In the genomic region with DNA sequence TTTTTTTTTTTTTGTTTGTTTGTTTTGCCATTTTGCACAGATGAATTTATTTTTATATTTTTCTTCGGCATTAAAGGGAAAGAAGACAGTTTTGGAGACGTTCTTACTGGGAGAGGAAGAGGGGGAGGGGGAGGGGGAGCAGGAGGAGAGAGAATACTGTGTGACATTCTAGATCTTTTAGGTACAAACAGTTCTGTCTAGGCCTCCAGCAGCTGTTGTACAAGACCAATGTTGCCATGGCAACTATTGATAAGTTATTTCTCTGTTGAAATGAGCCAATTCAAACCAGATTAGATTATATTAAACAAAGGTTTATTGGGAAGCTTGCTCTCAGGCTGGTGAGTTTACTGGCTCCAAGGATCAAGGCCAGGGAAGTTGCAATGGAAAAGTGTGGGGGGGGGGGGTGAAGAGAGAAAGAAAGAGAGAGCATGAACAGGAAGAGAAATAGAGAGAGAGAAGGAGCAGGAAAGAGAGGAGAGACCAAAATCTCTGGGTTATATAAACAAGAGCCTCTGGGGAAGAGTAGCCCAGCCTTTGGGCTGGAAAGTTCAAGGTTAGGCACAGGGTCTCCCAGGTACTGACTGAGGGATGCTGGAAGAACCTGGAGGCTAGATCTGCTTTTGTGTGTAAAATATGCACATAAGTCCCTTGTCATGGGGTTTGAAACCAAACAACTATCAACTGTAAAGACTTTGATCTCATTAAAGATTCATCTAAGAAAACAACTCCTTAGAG, we compare ENCODE assay signal across 19 mouse cellular contexts.
A peak's percentile ranks its signal among the peaks of the same experiment; 100 is the strongest.
DNase-seq lines count a peak whose midpoint lies in the region; ATAC-seq lines count a peak whose summit lies in the region.
"Had no signal": no experiment of that assay in that cellular context is flagged by ENCODE, and none has a peak within 500 bp of the region (broad histone marks: within the 10 kb centered on the region; RNA-seq: fewer than 3 reads in every experiment).

No protein-coding gene starts in this region.

- H3K4me3 ChIP-seq in forebrain, embryonic 14.5 days (ENCODE audit: low read depth, low read length) = no peak overlapping the region
- no peak overlapping the region for H3K4me3 ChIP-seq in midbrain, embryonic 15.5 days
- H3K4me3 ChIP-seq: heart, embryonic 15.5 days; liver, embryonic 12.5 days had no signal

- H3K27ac ChIP-seq in forebrain, embryonic 14.5 days (ENCODE audit: low read depth, low read length) = no peak overlapping the region
- H3K27ac ChIP-seq in midbrain, embryonic 15.5 days = no peak overlapping the region
- H3K27ac ChIP-seq: heart, embryonic 15.5 days; liver, embryonic 12.5 days had no signal

- no peaks in the 10 kb centered on the region for H3K27me3 ChIP-seq in forebrain, embryonic 14.5 days (replicated peaks; ENCODE audit: control insufficient read depth, insufficient read depth, low read length)
- H3K27me3 ChIP-seq in midbrain, embryonic 15.5 days (replicated peaks) = no peaks in the 10 kb centered on the region
- H3K27me3 ChIP-seq: heart, embryonic 15.5 days; liver, embryonic 12.5 days; Patski had no signal

- H3K9ac ChIP-seq in forebrain, embryonic 14.5 days (ENCODE audit: low read length) = no peak overlapping the region
- H3K9ac ChIP-seq in midbrain, embryonic 15.5 days = no peak overlapping the region
- H3K9ac ChIP-seq: heart, embryonic 15.5 days; liver, embryonic 12.5 days had no signal

- no peak overlapping the region for H3K4me2 ChIP-seq in forebrain, embryonic 14.5 days (ENCODE audit: low read length)
- H3K4me2 ChIP-seq in midbrain, embryonic 15.5 days = no peak overlapping the region
- H3K4me2 ChIP-seq: heart, embryonic 15.5 days; liver, embryonic 12.5 days had no signal

- peaks cover 3% of the 10 kb centered on the region; the same call in 1 of the 2 replicates for H3K4me1 ChIP-seq in forebrain, embryonic 14.5 days (ENCODE audit: control insufficient read depth, insufficient read depth, low read length)
- no peaks in the 10 kb centered on the region for H3K4me1 ChIP-seq in midbrain, embryonic 15.5 days
- H3K4me1 ChIP-seq: heart, embryonic 15.5 days; liver, embryonic 12.5 days had no signal

- 17% methylated on average over 2 of the region's 2 CpGs for WGBS in forebrain, embryonic 14.5 days
- WGBS in midbrain, embryonic 15.5 days = 9% methylated on average over 2 of the region's 2 CpGs

- H3K36me3 ChIP-seq in forebrain, embryonic 14.5 days (ENCODE audit: control insufficient read depth, insufficient read depth, low read length) = no peaks in the 10 kb centered on the region
- no peaks in the 10 kb centered on the region for H3K36me3 ChIP-seq in midbrain, embryonic 15.5 days (replicated peaks)
- H3K36me3 ChIP-seq: heart, embryonic 15.5 days; liver, embryonic 12.5 days had no signal

- DNase-seq in layer of hippocampus, adult 11-12 months (ENCODE audit: low spot score) = peak; percentile 20
- DNase-seq in layer of hippocampus, postnatal 25 days (ENCODE audit: extremely low spot score in 1 of 2, low spot score in 1 of 2) = no peak
- DNase-seq in brain, adult 2 months (ENCODE audit: low read depth, low spot score) = peak; percentile 41
- DNase-seq in forebrain, embryonic 14.5 days (ENCODE audit: low spot score) = peak; percentile 55
- no peak for DNase-seq in c-Kit-positive CD71-positive TER-119-positive erythroid progenitor cells, embryonic 14.5 days (ENCODE audit: low spot score)
- DNase-seq in adipocyte (ENCODE audit: low spot score) = no peak
- DNase-seq in adrenal gland, postnatal 14 days = no peak
- DNase-seq: adrenal gland, postnatal 25 days; cerebellum, adult 18-20 months; gastrocnemius, postnatal 25 days; kidney, postnatal 14 days; lung, postnatal 14 days; spleen, adult 18-20 months; thymus, adult 2 months had no signal

- ATAC-seq in forebrain, embryonic 14.5 days = peak; percentile 52; the same call in 1 of the 2 replicates
- peak; percentile 75 for ATAC-seq in midbrain, embryonic 15.5 days (replicated peaks)
- ATAC-seq: inflammation-experienced regulatory T-cells, adult 6 months; liver, embryonic 12.5 days; Patski had no signal

- H3K9me3 ChIP-seq in forebrain, embryonic 14.5 days (replicated peaks; ENCODE audit: control insufficient read depth, low read length) = no peaks in the 10 kb centered on the region
- H3K9me3 ChIP-seq in midbrain, embryonic 15.5 days = no peaks in the 10 kb centered on the region
- H3K9me3 ChIP-seq: heart, embryonic 15.5 days; liver, embryonic 12.5 days had no signal

Comparison
In these comparisons a context has a peak if more than half of its experiments do, and no peak if none do; other contexts are left out.
1. DNase-seq: peak in layer of hippocampus, adult 11-12 months (single experiment), brain, adult 2 months (single experiment) and forebrain, embryonic 14.5 days (single experiment); none in layer of hippocampus, postnatal 25 days (0 of 2), c-Kit-positive CD71-positive TER-119-positive erythroid progenitor cells, embryonic 14.5 days (single experiment), adipocyte (single experiment) and adrenal gland, postnatal 14 days (single experiment).